7 mouse cellular contexts compared by ENCODE assay signal in the genomic region with DNA sequence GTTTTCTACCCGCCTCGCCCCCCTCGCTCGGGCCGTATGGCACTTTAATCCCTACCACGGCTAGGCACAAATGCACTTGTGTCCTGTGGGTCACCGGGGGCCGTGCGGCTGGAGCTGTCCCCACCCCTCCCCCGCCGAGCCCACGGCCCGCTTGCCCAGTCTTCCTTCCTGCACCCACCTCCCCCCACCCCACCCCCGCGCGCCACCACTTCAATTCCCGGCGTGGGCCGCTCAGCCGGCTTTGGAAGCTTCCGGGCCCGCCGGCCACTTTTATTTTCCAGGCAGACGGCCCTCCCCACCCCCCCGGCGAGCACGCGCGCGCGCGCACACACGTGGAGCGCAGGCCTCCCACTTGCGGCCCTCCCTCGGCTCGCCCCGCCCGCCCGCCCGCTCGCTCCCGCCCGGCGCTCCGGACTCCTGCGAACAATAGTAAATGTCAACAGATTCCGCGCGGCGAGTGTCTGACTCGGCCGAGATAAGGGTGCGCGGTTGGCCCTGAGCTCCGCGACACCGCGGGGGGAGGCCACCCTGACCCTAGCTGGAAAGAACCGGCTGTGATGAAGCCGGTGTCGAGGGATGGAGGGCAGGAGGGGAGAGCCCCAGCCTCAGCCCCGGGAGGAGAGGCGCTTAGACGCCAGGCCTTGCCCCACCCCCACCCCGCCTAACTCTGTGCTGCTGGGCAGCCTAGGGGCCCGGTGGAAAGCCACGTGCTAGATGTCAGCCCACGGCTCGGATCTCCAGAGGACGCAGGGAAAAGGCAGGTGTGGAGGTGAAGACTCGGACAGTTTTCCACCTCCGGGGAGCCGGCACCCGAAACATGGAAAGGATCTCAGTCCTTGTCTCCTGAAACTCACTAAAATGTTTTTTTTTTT.
DNase-seq lines count a peak whose midpoint lies in the region; ATAC-seq and TF ChIP-seq lines count a peak whose summit lies in the region.

No protein-coding gene starts in this region.

- TF ChIP-seq POLR2A in MEL (IDR thresholded peaks at IDR 0.05; ENCODE audit: control insufficient read depth in 1 of 2, insufficient read depth in 1 of 2, low read depth in 1 of 2, low read length in 2 of 2, poor library complexity in 1 of 2) = peak in 1 of 2 experiments; percentile 33; a peak in 2 of 4 replicates
- TF ChIP-seq POLR2A in spleen, adult 2 months (IDR thresholded peaks at IDR 0.05; ENCODE audit: low read depth, low read length) = no peak

- peak; percentile 88 for DNase-seq in MEL (ENCODE audit: low read depth, low spot score)
- DNase-seq in brain, adult 2 months (ENCODE audit: low read depth, low spot score) = peak; percentile 66
- peak; percentile 87 for DNase-seq in forebrain, embryonic 11.5 days (ENCODE audit: low spot score)
- peak; percentile 55 for DNase-seq in heart, postnatal 25 days (ENCODE audit: low spot score)
- DNase-seq in large intestine, adult 2 months (ENCODE audit: low read depth, low spot score) = peak; percentile 13
- peak; percentile 79 for DNase-seq in midbrain, embryonic 10.5 days (ENCODE audit: low spot score)
- peak in 1 of 2 experiments; percentile 3 for DNase-seq in spleen, adult 2 months (ENCODE audit: low read depth in 1 of 2, low spot score in 2 of 2)

- peak overlapping the region; percentile 98 for H3K27ac ChIP-seq in MEL (ENCODE audit: control insufficient read depth, low read depth, low read length)
- H3K27ac ChIP-seq in forebrain, embryonic 11.5 days (ENCODE audit: low read depth, low read length) = peak overlapping the region; percentile 84
- peak overlapping the region; percentile 91 for H3K27ac ChIP-seq in midbrain, embryonic 10.5 days (replicated peaks)
- peak overlapping the region; percentile 76 for H3K27ac ChIP-seq in spleen, adult 2 months (ENCODE audit: insufficient read depth, low read length)

- under 1% methylated on average over 40 of the region's 75 CpGs for WGBS in forebrain, embryonic 11.5 days
- 9% methylated on average over 68 of the region's 75 CpGs for WGBS in large intestine, adult 2 months
- 3% methylated on average over 54 of the region's 75 CpGs for WGBS in midbrain, embryonic 10.5 days
- WGBS in spleen, adult 2 months = 9% methylated on average over 51 of the region's 75 CpGs

- peak overlapping the region; percentile 94 for H3K9ac ChIP-seq in MEL (ENCODE audit: control insufficient read depth, low read depth, low read length, poor library complexity, severe bottlenecking)
- H3K9ac ChIP-seq in forebrain, embryonic 11.5 days (ENCODE audit: low read length) = peak overlapping the region; percentile 46

- peak; percentile 83 for ATAC-seq in forebrain, embryonic 11.5 days (replicated peaks; ENCODE audit: low FRiP score)

- H3K9me3 ChIP-seq in MEL (replicated peaks; ENCODE audit: insufficient read depth, low read length) = no peaks in the 10 kb centered on the region
- H3K9me3 ChIP-seq in forebrain, embryonic 11.5 days (ENCODE audit: control insufficient read depth, low read length) = no peaks in the 10 kb centered on the region
- no peaks in the 10 kb centered on the region for H3K9me3 ChIP-seq in midbrain, embryonic 10.5 days (replicated peaks)

- peaks cover 13 to 18% of the 10 kb centered on the region in 2 experiments for H3K4me1 ChIP-seq in MEL (ENCODE audit: control insufficient read depth in 1 of 2, insufficient read depth in 2 of 2, low read length in 2 of 2)
- peaks cover 12% of the 10 kb centered on the region; the same call in 1 of the 2 replicates for H3K4me1 ChIP-seq in forebrain, embryonic 11.5 days (replicated peaks; ENCODE audit: control insufficient read depth, insufficient read depth, low read length)
- peaks cover 59% of the 10 kb centered on the region for H3K4me1 ChIP-seq in midbrain, embryonic 10.5 days
- H3K4me1 ChIP-seq in spleen, adult 2 months (ENCODE audit: control insufficient read depth, insufficient read depth, insufficient read length) = peaks cover 12% of the 10 kb centered on the region; the same call in 1 of the 2 replicates

- H3K4me2 ChIP-seq in forebrain, embryonic 11.5 days (ENCODE audit: low read depth, low read length, severe bottlenecking) = peak overlapping the region; percentile 63

- H3K79me2 ChIP-seq in MEL (ENCODE audit: control insufficient read depth, insufficient read depth, low read length, poor library complexity) = peaks cover 13% of the 10 kb centered on the region; the same call in 1 of the 2 replicates

- peak overlapping the region; percentile 69 to 78 for H3K4me3 ChIP-seq in MEL (ENCODE audit: control insufficient read depth in 1 of 2, insufficient read depth in 1 of 2, low read depth in 2 of 2, low read length in 2 of 2)
- H3K4me3 ChIP-seq in forebrain, embryonic 11.5 days (ENCODE audit: low read depth, low read length) = peak overlapping the region; percentile 27
- peak overlapping the region; percentile 51 for H3K4me3 ChIP-seq in midbrain, embryonic 10.5 days
- H3K4me3 ChIP-seq in spleen, adult 2 months (ENCODE audit: extremely low read depth, insufficient read depth, insufficient read length) = peak overlapping the region; percentile 66

- no peaks in the 10 kb centered on the region for H3K27me3 ChIP-seq in MEL (ENCODE audit: control insufficient read depth in 1 of 2, insufficient read depth in 2 of 2, low read length in 2 of 2)
- H3K27me3 ChIP-seq in forebrain, embryonic 11.5 days (ENCODE audit: control insufficient read depth, insufficient read depth, low read length) = peaks cover 43% of the 10 kb centered on the region
- peaks cover 92% of the 10 kb centered on the region for H3K27me3 ChIP-seq in midbrain, embryonic 10.5 days (ENCODE audit: low read depth, poor library complexity, severe bottlenecking)
- H3K27me3 ChIP-seq in spleen, adult 2 months (ENCODE audit: control insufficient read depth, insufficient read depth, low read length) = no peaks in the 10 kb centered on the region

- intact Hi-C loops in heart, postnatal 25 days (cut with DNase I) = loop anchor here (2.0 to 10.0 kb wide), 6 partner anchors 72 to 372 kb away; no protein-coding TSS in a partner anchor

- no peak for TF ChIP-seq CTCF in MEL (IDR thresholded peaks at IDR 0.05 in 2 of 3, conservative IDR thresholded peaks at IDR 0.05 in 1 of 3; ENCODE audit: control insufficient read depth in 1 of 3, insufficient read depth in 1 of 3, low read depth in 2 of 3, low read length in 3 of 3, poor library complexity in 1 of 3, severe bottlenecking in 1 of 3)
- no peak for TF ChIP-seq CTCF in spleen, adult 2 months (IDR thresholded peaks at IDR 0.05; ENCODE audit: extremely low read depth, insufficient read depth, insufficient read length, insufficient replicate concordance)

- H3K36me3 ChIP-seq in MEL (ENCODE audit: control insufficient read depth in 1 of 2, insufficient read depth in 2 of 2, low read length in 2 of 2) = peaks cover 0 to 14% of the 10 kb centered on the region in 2 experiments; a peak in 2 of 4 replicates
- H3K36me3 ChIP-seq in forebrain, embryonic 11.5 days (ENCODE audit: control insufficient read depth, insufficient read depth, low read length) = no peaks in the 10 kb centered on the region
- no peaks in the 10 kb centered on the region for H3K36me3 ChIP-seq in midbrain, embryonic 10.5 days
- no peaks in the 10 kb centered on the region for H3K36me3 ChIP-seq in spleen, adult 2 months (ENCODE audit: control insufficient read depth, insufficient read depth, low read length)

- TF ChIP-seq EP300 in MEL (IDR thresholded peaks at IDR 0.05; ENCODE audit: low read depth in 1 of 2, low read length in 2 of 2) = peak in 1 of 2 experiments; percentile 83; a peak in 2 of 4 replicates

- TF ChIP-seq RAD21 in MEL (IDR thresholded peaks at IDR 0.05; ENCODE audit: low read depth, low read length) = no peak

TF ChIP-seq in MEL, 35 proteins besides CTCF, POLR2A, EP300 and RAD21 (continues in another document):
- TF ChIP-seq TAL1 (IDR thresholded peaks at IDR 0.05; ENCODE audit: low read length) = peak; percentile 66
- TF ChIP-seq MYC (IDR thresholded peaks at IDR 0.05; ENCODE audit: low read depth, low read length) = 0 out of 2 replicates have a peak, but pooled peaks have one; percentile 25
- peak; percentile 69; the same call in 1 of the 2 replicates for TF ChIP-seq MXI1 (IDR thresholded peaks at IDR 0.05; ENCODE audit: low read depth, low read length)
- no peak for TF ChIP-seq KAT2A (conservative IDR thresholded peaks at IDR 0.05; ENCODE audit: low read depth, low read length)
- TF ChIP-seq JUND (IDR thresholded peaks at IDR 0.05; ENCODE audit: low read depth, low read length) = no peak
- peak; percentile 77 for TF ChIP-seq TCF12 (IDR thresholded peaks at IDR 0.05; ENCODE audit: low read depth, low read length)
- TF ChIP-seq MEF2A (IDR thresholded peaks at IDR 0.05; ENCODE audit: extremely low read depth, insufficient replicate concordance, low read depth, low read length, poor library complexity, severe bottlenecking) = no peak
- 0 out of 2 replicates have a peak, but pooled peaks have one; percentile 52 for TF ChIP-seq HCFC1 (IDR thresholded peaks at IDR 0.05; ENCODE audit: low read depth, low read length)
- no peak for TF ChIP-seq CHD2 (IDR thresholded peaks at IDR 0.05; ENCODE audit: low read length)
- peak; percentile 76; the same call in 1 of the 2 replicates for TF ChIP-seq MAZ (IDR thresholded peaks at IDR 0.05; ENCODE audit: low read depth, low read length)
- peak; percentile 28; the same call in 1 of the 2 replicates for TF ChIP-seq GATA1 (IDR thresholded peaks at IDR 0.05; ENCODE audit: low read depth, low read length)
- 0 out of 2 replicates have a peak, but pooled peaks have one; percentile 7 for TF ChIP-seq USF1 (IDR thresholded peaks at IDR 0.05; ENCODE audit: low read depth, low read length)
- TF ChIP-seq NELFE (IDR thresholded peaks at IDR 0.05; ENCODE audit: low read depth, low read length) = peak; percentile 4
- TF ChIP-seq CHD1 (IDR thresholded peaks at IDR 0.05; ENCODE audit: low read depth, low read length) = 0 out of 2 replicates have a peak, but pooled peaks have one; percentile 10
- no peak for TF ChIP-seq SMC3 (IDR thresholded peaks at IDR 0.05; ENCODE audit: low read depth, low read length)
- no peak for TF ChIP-seq ZC3H11A (IDR thresholded peaks at IDR 0.05; ENCODE audit: low read depth, low read length)
- TF ChIP-seq ZKSCAN1 (IDR thresholded peaks at IDR 0.05; ENCODE audit: low read depth, low read length) = no peak
- no peak for TF ChIP-seq ZNF384 (IDR thresholded peaks at IDR 0.05; ENCODE audit: low read depth, low read length)
- 0 out of 2 replicates have a peak, but pooled peaks have one; percentile 7 for TF ChIP-seq E2F4 (IDR thresholded peaks at IDR 0.05; ENCODE audit: borderline replicate concordance, low read depth, low read length)
- TF ChIP-seq MYB (IDR thresholded peaks at IDR 0.05; ENCODE audit: low read depth, low read length) = peak; percentile 71; the same call in 1 of the 2 replicates
- TF ChIP-seq POLR2AphosphoS2 (IDR thresholded peaks at IDR 0.05; ENCODE audit: low read length) = no peak
- 0 out of 2 replicates have a peak, but pooled peaks have one; percentile 10 for TF ChIP-seq TBP (IDR thresholded peaks at IDR 0.05; ENCODE audit: low read depth, low read length)
- no peak; the same call in 1 of the 2 replicates for TF ChIP-seq RCOR1 (IDR thresholded peaks at IDR 0.05; ENCODE audit: low read depth, low read length)
